Mouse (Mus musculus) olfactory bulb, adult 2 months (tissue): ENCODE data around the gene Auts2.

Experiments used
- CTCF ChIP-seq: fragments of 200-500 bp; IDR thresholded peaks from 2 replicates; pipeline ENCODE4 v1.5.1; 2012; ENCODE audit warnings: low read depth, mild to moderate bottlenecking, low read length, moderate library complexity; ENCODE audit not compliant: insufficient read depth
- POLR2A ChIP-seq: fragments of 200-500 bp; IDR thresholded peaks from 2 replicates; pipeline ENCODE4 v1.6.1; 2012; ENCODE audit warnings: mild to moderate bottlenecking, low read depth, low read length, moderate library complexity; ENCODE audit not compliant: insufficient read depth

- TF ChIP-seq CTCF (no peak), POLR2A (no peak)
Observed at GRCm38 (mm10) chr5:131711474-131712129, 831.5 kb downstream of the Auts2 start.
